In the genomic region with DNA sequence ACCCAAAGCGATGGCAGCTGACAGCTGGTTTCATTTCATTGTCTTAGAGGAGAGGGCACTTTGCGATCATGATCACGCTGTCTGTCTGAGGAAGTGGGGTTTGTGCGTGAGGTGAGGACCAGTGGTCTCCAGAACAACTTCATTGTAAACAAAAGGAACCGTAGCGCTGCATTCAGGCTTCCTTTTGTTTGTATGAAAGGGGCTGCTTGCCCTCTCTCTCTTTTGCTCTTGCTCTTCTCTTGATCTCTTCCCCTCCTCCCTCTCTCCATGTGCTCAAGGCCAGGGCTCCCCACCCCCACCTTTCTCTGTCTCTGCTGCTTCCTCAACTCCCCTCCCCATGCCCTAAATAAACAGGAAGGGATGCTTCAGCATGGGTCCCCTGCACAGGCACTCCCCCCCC, we compare ENCODE assay signal across 8 mouse cellular contexts. TPM values are rescaled to one million over a fixed set of nuclear protein-coding genes. Genes with fewer than 3 reads are reported as not detected.
A peak's percentile ranks its signal among the peaks of the same experiment; 100 is the strongest.
DNase-seq lines count a peak whose midpoint lies in the region; ATAC-seq lines count a peak whose summit lies in the region.

No protein-coding gene starts in this region.

- no peak overlapping the region for H3K9ac ChIP-seq in forebrain, embryonic 12.5 days
- no peak overlapping the region for H3K9ac ChIP-seq in forebrain, embryonic 15.5 days (replicated peaks)
- no peak overlapping the region for H3K9ac ChIP-seq in neural tube, embryonic 13.5 days

- peaks cover 29% of the 10 kb centered on the region for H3K4me1 ChIP-seq in forebrain, embryonic 12.5 days
- H3K4me1 ChIP-seq in forebrain, embryonic 15.5 days: peaks cover 19% of the 10 kb centered on the region
- peaks cover 36% of the 10 kb centered on the region for H3K4me1 ChIP-seq in limb, embryonic 10.5 days
- peaks cover 23% of the 10 kb centered on the region for H3K4me1 ChIP-seq in neural tube, embryonic 13.5 days (replicated peaks)

- H3K4me2 ChIP-seq in forebrain, embryonic 12.5 days: peak overlapping the region; percentile 38
- H3K4me2 ChIP-seq in forebrain, embryonic 15.5 days (replicated peaks): no peak overlapping the region
- peak overlapping the region; percentile 35 for H3K4me2 ChIP-seq in neural tube, embryonic 13.5 days

- peak; percentile 68 for DNase-seq in embryo, embryonic 10.5 days (ENCODE audit: low spot score)
- no peak for DNase-seq in limb, embryonic 10.5 days (ENCODE audit: low spot score)
- DNase-seq in left cerebral cortex, adult 11 months (ENCODE audit: low spot score): no peak
- no peak for DNase-seq in left cerebral cortex, postnatal 14 days (ENCODE audit: low spot score in 2 of 2)

- H3K27me3 ChIP-seq in forebrain, embryonic 12.5 days: no peaks in the 10 kb centered on the region; the same call in 1 of the 2 replicates
- H3K27me3 ChIP-seq in forebrain, embryonic 15.5 days: no peaks in the 10 kb centered on the region
- H3K27me3 ChIP-seq in limb, embryonic 10.5 days (ENCODE audit: low read depth, poor library complexity, severe bottlenecking): no peaks in the 10 kb centered on the region
- H3K27me3 ChIP-seq in neural tube, embryonic 13.5 days: no peaks in the 10 kb centered on the region

- peak; percentile 36; the same call in 1 of the 2 replicates for ATAC-seq in forebrain, embryonic 12.5 days (ENCODE audit: low FRiP score)
- no peak for ATAC-seq in forebrain, embryonic 15.5 days (replicated peaks)
- ATAC-seq in neural tube, embryonic 13.5 days (ENCODE audit: low read depth): no peak
- no peak for ATAC-seq in monocyte, adult 5-6 weeks (replicated peaks; ENCODE audit: insufficient number of reproducible peaks, low FRiP score, low TSS enrichment, poor library complexity, severe bottlenecking)

- intact Hi-C loops in left cerebral cortex, postnatal 14 days (cut with DNase I): no loop called here

- no peak overlapping the region for H3K4me3 ChIP-seq in forebrain, embryonic 12.5 days (replicated peaks)
- no peak overlapping the region for H3K4me3 ChIP-seq in forebrain, embryonic 15.5 days
- no peak overlapping the region for H3K4me3 ChIP-seq in limb, embryonic 10.5 days
- H3K4me3 ChIP-seq in neural tube, embryonic 13.5 days: no peak overlapping the region

- no peaks in the 10 kb centered on the region for H3K36me3 ChIP-seq in forebrain, embryonic 12.5 days (replicated peaks)
- no peaks in the 10 kb centered on the region for H3K36me3 ChIP-seq in forebrain, embryonic 15.5 days
- H3K36me3 ChIP-seq in limb, embryonic 10.5 days: no peaks in the 10 kb centered on the region
- H3K36me3 ChIP-seq in neural tube, embryonic 13.5 days: no peaks in the 10 kb centered on the region

- H3K9me3 ChIP-seq in forebrain, embryonic 12.5 days: no peaks in the 10 kb centered on the region
- no peaks in the 10 kb centered on the region for H3K9me3 ChIP-seq in forebrain, embryonic 15.5 days
- no peaks in the 10 kb centered on the region for H3K9me3 ChIP-seq in limb, embryonic 10.5 days (replicated peaks)
- H3K9me3 ChIP-seq in neural tube, embryonic 13.5 days: 0 out of 2 replicates have a peak, but pooled peaks cover 3% of the 10 kb centered on the region

- no peak overlapping the region for H3K27ac ChIP-seq in forebrain, embryonic 12.5 days
- no peak overlapping the region for H3K27ac ChIP-seq in forebrain, embryonic 15.5 days (replicated peaks)
- peak overlapping the region; percentile 15; the same call in 1 of the 2 replicates for H3K27ac ChIP-seq in limb, embryonic 10.5 days
- no peak overlapping the region for H3K27ac ChIP-seq in neural tube, embryonic 13.5 days (replicated peaks)

- 5% methylated on average over 6 of the region's 6 CpGs for WGBS in forebrain, embryonic 12.5 days
- 14% methylated on average over 6 of the region's 6 CpGs for WGBS in forebrain, embryonic 15.5 days
- 20% methylated on average over 6 of the region's 6 CpGs for WGBS in limb, embryonic 10.5 days
- 4% methylated on average over 6 of the region's 6 CpGs for WGBS in neural tube, embryonic 13.5 days

RNA-seq across cellular contexts. Expression of a gene that starts 51.0 kb away (rescaled TPM):
- polyA plus RNA-seq in forebrain, embryonic 12.5 days (2016; fragmentation: Nextera tagmentation; extraction: Ambion mirVana): 348 and 361 TPM in 2 replicates
- polyA plus RNA-seq in forebrain, embryonic 15.5 days (2015; fragmentation: Nextera tagmentation; extraction: Ambion mirVana): 210 and 219 TPM in 2 replicates
- polyA plus RNA-seq in limb, embryonic 10.5 days (2016; fragmentation: Nextera tagmentation; extraction: Ambion mirVana): 343 and 349 TPM in 2 replicates
- polyA plus RNA-seq in neural tube, embryonic 13.5 days (2015; fragmentation: Nextera tagmentation; extraction: Ambion mirVana): 195 and 201 TPM in 2 replicates
- total RNA-seq in left cerebral cortex, postnatal 14 days (2021): 100 to 1,000 TPM; 222 to 226 TPM
- total RNA-seq in monocyte, adult 5-6 weeks (2017): 260 to 307 TPM (median 290 TPM) in 3 replicates
